Mouse (Mus musculus) ovary, adult 18-20 months (tissue): ENCODE measurements around the gene Olfr356.

ENCODE experiments used
- DNase-seq: peaks from one replicate; pipeline ENCODE4 v3.0.0; 2022; ENCODE audit warnings: low spot score, mixed read lengths

Olfr356 gene

GRCm38 (mm10) chr2:36936821-36937220, at the start of gene Olfr356:
Olfr356 (plus strand) TSS chr2:36937121.
- no peak for DNase-seq

DNA sequence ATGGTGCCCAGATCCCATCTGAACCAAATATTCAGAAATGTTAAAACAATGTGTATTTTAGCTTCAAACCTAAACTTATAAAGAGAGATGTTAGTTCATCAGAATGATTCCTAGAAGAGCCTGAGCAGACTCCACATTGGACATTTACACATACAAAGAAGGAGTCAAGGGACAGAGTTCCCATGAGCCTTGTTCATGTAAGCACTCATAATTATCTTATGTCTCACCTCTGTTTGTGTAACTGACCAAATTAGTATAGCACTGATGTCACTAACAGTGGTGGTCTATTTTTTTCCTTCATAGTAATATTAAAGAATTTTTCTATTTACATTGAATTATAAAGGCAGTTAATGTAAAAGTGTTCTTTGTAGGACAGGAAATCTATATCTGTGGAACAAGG, 44.1 kb upstream of the Olfr356 start, which contains the start of gene Olfr353:
Gene Olfr353, minus strand, starts transcription at position 101 of the 400 bp plus-strand sequence.
- no peak for DNase-seq

DNA sequence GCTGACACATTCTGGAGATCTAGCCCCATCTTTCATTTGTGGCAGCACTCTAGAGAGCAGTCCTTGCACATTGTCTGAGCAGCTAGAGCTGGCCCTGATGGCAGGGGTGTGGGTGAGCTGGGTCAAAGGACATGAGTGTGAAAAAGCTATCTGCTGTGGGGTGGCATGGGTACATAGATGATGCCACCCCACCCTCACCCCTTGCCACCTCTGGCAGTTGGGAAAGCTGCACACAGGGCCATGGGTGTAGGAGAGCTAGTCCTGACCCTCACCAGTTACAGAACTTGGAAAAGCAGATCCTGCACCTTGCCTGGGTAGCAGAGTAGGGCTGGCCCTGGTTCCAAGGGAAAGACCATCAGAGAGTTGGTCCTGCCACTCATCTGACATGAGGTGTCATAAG, 39.8 kb upstream of the Olfr356 start:
- no peak for DNase-seq

- no peak for DNase-seq
These were observed 31.5 kb upstream of the Olfr356 start, which contains the start of gene Olfr354 for GRCm38 (mm10) chr2:36905380-36905779. Olfr354 (plus strand) TSS chr2:36905680.

DNA sequence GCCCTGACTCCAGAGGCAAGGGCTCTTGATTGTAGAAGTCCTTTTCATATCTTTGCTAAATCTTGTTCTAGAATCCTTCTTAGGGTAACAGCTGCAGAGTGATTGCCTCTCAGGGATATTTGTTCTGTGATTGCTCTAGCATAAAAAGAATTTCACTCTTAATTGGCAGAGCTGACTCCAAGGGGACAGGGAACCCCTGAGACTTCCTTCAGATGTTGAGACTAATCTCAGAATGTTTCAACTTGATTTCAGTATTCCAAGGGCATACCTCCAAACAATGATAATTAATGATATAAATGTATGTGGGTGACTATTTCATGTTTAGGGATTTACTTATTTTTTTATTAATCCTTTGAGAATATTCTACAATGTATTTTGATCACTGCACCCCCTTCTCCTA, 8.1 kb upstream of the Olfr356 start, which contains the start of gene Olfr355:
Gene Olfr355, minus strand, starts transcription at position 101 of the 400 bp plus-strand sequence.
- no peak for DNase-seq
